Mouse (Mus musculus) layer of hippocampus, adult 11-12 months (tissue): ENCODE data around the gene Zrsr2.

Source experiments
- DNase-seq: peaks from one replicate; pipeline ENCODE4 v3.0.0; 2022; ENCODE audit warnings: low spot score

The Zrsr2 gene

DNA sequence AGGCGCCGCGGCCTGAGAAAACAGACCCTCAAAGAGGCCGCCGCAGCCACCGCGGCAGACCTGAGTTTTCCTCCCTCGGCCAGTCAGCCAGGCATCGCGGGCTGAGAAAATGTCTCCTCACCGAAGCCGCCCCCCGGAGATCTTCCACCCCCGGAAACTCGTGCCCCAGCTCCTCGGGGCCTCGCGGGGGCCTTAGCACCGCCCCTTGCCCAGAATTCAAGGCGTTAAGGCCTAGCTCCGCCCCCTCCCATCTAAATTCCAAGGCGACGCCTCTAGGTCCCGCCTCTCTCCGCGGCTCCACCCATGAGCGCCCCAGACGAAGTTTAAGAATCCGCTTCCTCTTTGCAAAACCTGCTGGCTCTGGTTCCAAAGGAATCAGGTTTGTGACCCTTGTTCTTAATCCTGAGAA is at the start of gene Zrsr2:
Gene Zrsr2 (minus strand): TSS at position 195 of the 409 bp plus-strand sequence.
- peak; percentile 79 for DNase-seq

DNA sequence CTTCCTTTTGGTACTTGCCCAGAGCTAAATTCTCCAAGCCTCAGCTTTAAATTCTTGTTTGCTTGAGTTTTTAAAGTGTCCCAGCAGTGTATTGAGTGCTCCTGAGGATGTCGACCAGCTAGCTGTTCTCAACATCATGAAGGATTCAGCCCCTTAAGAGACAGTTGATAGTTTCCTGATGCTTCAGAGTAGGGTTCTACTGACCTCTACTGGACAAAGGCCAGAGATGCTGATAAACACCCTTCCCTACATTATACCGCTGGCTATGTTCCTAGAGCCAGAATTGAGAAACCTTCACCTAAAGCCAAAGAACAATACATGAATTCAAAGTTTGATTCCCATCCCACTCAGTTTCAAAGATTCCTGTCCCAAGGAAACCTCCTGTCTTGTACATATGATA is 46.3 kb upstream of the Zrsr2 start:
- peak; percentile 24 for DNase-seq

DNA sequence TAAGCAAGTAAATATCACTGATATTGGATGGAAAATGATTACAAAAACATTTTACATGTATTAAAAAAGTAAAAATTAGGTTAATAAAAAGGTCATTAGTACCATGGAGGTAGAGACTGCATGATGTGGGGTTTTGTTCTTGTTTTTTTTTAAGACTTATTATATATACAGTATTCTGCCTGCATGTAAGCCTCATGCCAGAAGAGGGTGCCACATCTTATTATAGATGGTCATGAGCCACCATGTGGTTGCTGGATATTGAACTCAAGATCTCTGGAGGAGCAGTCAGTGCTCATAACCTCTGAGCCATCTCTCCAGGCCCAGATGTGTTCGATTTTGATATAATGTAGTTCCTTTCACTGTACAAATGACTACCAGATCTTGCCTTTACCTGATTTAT is 41.4 kb upstream of the Zrsr2 start:
- no peak for DNase-seq

DNA sequence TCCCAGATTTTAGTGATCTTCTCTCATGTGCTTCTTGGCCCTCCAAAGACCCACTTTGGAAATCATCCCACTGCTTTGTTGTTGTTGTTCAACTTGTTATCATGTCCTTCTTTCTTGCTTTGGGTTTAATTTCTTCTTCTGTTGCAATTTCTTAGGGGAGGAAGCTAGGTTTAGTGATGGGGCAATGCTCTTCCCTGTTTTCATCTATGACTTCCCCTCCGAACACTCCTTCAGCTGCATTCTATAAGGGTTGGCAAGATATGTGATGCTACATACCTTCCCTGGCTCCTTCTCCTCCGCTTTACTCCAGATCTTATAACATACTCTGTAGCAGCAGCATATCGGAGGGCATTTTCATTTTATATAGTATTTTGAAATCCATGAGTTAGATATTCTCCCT is 38.3 kb upstream of the Zrsr2 start:
- DNase-seq = no peak

DNA sequence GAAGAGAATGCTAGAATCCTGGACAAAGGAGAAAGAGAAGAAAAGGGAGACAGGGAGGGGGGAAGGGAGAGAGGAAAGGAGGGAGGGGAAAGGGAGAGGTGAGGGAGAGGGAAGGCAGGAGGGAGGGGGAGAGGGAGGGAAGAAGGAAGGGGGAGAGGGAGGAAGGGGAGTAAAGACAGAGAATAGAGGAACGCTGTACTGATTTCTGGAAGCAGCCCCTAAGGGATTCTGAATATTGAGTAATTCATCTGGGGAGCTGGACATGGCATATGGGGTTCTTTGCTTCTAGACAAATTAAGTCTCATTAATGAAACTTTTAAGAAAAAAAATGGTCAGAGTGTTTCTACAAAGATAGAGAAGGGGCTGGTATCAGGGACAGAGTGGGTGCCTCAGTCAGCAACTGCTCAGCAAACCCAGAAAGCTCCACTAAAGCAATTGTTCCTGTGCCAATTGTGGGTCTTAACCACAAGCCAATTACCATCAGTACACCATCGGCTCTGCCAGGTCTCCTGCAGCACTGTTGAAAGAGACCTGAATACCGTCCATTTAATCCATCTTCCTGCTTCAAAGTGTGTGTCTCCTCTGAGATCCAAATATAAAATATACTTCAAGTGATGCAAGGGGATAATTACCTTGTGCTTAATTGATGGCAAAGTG is 29.4 kb upstream of the Zrsr2 start:
- DNase-seq = peak; percentile 3

DNA sequence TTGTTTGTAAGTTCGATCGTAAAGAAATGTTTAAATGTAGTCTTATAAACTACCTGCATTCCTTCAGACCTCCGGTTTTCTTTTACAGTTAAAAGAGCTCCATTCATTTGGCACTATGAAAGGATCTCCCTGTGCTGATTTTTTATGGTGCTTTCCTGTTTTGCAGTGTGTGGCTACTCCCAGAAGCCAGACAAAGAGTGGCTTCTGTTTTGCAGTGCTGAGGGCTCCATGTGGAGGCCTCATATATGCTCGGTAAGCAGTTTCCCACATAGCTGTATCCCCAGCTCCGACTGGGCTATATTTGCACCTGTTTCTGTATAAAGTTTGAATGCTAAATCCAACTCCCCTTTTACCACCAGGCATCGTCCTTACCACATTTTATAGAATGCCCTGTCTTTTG is 23.7 kb upstream of the Zrsr2 start:
- no peak for DNase-seq

DNA sequence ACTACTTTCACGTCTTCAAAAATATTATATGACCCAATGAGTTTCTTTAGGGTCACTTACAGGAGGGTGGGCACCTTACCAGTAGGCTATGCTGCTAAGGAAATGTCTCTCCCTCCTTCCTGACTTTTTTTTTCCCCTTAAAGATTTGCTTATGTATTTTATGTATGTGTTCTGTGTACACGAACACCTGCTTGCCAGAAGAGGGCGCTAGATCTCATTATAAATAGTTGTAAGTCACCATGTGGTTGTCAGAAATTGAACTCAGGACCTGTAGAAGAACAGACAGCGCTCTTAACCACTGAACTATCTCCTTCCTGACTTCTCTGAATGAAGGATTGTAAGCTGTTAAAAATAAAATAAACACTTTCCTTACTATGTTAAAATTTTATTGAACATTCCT is 23.0 kb upstream of the Zrsr2 start:
- DNase-seq = no peak

DNA sequence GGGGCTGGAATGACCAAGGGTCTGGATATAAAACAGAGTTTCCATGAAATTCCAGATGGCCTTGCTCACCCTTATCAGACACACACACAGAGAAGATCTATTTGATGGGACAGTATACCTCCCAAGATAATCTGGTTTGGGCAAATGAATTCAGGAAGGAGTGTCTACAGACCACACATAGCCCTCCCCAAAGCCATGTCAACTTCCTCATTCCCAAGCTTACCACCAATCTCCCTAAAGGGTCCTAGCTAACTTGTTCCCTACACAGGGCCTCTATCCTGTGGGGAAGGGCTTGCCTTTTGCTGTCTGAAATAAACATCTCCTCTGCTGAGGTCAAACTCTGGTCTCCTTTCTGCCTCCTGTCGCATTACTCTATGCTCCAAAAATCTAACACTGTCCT is 22.6 kb upstream of the Zrsr2 start:
- no peak for DNase-seq

DNA sequence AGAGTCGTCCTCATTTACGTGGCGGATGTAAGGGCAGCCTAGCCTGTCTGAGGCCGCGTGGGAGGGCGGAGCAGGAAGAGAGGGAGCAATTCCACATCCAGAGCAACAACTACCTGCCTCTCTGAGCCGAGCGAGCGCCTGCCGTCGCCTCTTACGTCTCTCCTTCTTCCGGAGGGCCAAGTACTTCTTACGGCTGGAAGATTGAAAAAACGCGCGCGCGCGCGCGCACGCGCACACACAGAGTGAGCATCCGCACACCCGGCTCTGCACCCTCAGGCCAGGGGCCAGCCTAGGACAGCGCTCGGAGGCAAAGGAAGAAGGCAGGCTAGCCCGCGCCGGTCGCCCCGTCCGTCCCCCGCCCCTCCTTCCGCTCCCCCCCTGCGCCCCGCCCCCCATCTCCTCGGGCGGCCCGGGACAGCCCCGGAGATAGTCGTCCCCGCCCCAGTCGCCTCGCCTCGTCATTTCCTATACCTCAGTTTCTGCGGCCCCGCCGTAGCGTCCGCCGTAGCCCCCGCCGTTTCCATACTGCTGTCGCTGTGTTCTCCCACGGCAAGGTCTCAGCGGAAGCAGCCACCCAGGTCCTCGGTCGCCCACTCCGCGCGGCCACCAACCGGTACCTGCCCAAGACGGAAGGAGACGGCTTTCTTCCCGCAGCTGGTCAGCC is 526 bp downstream of the Zrsr2 start:
- peak; percentile 49 for DNase-seq

DNA sequence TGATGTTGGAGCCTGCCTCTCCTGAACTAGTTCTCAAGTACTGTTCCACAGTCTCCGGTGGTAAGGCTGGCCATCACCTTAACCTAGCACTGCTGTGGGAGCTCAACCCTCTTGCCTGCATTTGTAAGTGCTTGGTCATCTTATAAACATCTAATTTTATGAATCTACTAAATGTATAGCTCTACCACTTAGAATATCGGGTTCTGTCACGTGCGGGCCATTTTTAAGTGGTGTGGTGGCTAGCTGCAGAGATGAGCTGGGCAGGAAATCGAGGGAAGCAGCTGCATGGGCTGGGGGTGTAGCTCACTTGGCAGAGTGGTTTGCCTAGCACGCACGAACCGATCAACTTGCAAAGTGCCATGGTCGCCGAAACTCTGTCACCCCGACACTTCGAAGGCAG is 1.1 kb downstream of the Zrsr2 start:
- no peak for DNase-seq

DNA sequence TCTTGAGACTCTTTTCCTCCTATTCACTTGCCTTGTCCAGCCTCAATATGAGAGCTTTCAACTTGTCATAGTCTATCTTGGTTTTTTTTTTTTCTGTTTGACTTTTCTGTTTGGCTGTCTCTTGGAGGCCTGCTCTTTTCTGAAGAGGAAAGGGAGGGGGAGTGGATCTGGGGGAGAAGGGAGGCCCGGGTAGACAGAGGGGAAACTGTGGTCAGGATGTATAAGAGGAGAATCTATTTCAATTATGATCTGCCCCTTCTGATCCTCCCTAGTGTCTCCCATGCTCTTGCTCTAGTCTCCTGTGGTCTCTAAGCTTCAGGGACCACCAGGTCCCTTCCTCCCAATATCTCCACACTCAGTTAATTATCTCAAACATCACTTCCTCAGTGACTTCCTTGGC is 6.8 kb downstream of the Zrsr2 start:
- DNase-seq = no peak

DNA sequence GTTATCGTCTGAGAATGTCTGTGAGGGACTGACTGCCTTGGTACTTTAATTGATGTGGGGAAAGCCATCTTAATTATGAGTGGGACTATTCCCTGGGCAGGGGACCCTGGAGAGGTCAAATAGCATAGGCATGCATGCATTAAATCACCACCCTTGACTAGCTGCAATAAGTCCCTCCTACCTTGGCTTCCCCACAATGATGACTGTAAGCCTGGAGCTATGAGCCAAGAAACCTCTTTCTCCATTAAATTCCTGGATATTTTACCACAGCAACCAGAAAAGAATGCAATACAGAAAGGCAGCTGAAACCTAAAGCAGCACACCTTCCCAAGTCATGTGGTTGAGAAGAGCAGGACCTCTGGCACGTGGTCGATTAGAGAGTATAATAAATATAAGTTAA is 14.1 kb downstream of the Zrsr2 start:
- no peak for DNase-seq

DNA sequence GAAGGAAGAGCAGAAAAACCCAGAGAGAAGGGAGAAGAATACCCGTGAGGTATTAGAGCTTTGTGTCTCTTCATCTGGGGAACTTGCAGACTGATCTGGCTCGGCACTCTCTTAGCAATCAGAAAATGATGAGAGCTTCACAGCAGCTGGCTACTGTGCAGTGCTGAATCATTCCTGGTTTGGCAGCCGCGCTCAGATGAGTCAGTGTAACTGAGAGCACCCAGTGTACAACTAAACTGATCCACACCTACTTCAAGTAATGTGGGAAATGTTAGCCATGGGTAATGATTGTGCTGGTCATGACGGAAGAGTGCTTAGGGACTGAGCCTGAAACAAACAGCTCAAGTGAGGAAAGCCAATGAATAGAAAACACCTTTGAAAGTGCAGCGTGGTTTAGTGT is 19.9 kb downstream of the Zrsr2 start:
- DNase-seq = peak; percentile 51

DNA sequence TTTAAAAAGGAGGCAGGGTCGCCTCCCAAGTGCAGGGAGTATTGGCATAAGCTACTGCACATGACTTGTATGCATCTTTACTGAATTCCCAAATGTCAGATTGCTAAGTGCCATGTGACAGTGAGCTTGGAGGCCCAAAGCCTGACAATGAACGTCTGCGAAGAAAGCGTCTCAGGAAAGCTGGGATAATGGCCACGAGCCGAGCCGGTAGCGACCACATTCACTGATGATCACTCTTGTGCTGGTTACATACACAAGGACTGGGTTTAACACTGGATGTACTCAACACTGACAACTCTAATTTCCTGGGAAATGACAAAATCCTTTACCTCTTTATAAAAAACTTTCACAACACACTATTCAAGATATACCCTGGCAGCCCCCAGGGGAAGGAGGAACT is 23.7 kb downstream of the Zrsr2 start:
- DNase-seq = no peak

DNA sequence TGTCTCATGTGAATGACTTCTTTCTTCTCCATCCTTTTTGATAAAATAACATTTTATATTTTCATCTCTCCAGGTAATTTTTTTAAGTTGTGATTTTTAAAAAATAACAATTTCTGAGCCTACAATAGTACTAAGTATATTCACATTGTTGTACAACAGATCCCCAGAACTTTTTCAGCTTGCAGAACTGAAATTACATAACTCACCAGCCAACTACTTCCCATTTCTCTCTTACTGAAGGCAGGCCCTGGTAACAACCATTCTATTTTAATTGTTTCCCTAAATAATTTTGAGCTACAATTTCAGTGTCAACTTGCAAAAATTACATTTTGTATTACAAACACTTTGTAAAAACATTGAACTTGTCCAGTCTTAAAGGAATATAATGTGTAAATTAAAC is 28.9 kb downstream of the Zrsr2 start:
- no peak for DNase-seq

DNA sequence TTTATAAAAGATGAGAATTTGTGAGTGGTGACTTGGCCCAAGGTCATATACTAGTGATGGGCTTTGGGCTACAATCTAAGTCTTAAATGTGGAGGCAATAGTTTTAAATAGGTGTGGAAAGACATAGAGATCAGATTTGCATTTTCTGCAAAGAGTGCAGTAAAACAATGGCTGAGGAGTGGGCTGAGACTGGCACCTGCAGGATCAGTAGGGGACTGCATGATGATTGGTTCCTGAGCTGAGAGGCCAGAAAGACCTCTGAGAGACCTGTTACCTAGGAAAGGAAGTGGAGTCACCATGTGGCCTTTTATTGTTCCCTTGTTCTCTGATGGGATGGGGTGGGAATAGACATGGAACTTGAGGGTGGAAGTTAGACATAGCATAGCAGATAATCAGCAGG is 45.7 kb downstream of the Zrsr2 start:
- no peak for DNase-seq

DNA sequence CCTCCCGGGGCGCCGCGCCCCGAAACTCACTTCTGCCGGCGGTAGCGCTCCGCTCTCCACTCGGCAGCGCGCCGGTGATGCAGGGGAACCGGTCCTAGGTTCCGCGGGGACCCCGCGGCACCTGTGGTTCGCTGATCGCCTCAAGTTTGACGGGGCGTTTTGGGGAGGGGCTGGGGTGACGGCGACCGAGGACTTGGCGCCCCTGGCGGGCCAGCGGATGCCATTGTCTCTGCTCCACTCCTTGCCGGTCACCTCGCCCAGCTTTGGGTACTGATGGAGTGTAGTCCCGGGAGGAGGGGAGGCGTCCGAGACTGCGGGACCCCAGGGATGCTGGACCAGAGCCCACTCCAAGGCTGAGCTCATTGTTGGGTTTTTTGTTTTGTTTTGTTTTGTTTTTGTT is 49.1 kb downstream of the Zrsr2 start:
- peak; percentile 24 for DNase-seq

DNA sequence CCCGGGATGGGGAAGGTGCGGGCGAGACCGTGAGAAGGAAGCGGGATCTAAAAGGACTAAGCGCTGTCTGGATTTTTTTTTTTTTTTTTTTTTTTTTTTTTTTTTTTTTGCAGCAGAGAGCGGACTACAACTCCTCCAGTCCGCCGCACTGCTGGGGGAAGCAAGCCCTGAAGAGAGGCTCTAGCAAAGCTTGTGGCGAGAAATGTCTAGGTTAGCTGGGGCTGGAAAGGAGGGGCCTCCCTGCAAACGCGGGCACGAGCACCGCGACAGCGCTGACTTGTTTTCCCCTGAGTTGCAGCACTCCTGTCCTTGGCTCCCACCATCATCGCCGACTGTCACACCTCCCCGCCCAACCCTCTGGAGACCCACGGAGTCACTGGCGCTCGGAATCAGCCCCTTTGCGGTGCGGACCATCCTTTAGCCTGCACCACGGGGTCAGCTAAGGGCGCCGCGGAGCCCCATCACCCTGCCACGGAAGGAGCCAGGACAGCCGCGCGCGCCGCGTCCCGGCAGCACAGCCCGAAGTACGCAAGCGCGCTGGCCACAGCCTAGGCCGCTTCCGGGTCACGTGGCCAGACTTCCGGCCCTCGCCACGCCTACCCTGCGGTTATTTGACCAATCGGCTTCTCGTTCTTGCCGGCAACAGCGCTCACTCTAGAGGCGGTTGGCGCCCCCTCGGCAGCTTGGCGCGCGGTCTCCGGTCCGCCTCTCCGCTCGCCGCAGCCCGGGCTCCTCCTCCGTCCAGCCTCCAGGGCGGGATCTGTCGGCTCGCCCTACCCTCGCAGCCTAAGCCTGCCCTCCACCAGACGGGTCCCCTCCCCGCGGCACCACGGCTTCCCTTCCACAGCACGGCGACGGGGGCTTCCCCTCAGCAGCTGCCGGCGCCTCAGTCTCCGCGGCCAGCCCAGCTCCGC is 49.9 kb downstream of the Zrsr2 start, which contains the start of gene Ap1s2:
Gene Ap1s2 (plus strand): TSS at position 681 of the 914 bp plus-strand sequence.
- DNase-seq = peak; percentile 94

DNA sequence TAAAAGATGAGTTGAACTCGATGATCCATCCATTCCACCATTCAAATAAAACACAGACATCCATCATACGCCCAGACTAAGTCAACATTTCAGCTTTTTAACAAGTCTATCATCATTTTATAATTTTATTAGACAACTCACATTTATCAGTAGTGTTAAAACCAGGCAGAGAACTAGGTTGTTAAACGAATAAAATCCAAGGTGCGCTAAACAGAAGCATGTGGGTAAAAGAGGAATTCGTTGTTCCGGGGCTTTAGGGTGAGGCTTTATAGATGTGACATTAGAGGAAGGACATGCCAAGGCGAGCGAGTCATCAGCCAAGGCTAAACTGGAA is 50.5 kb downstream of the Zrsr2 start:
- no peak for DNase-seq

DNA sequence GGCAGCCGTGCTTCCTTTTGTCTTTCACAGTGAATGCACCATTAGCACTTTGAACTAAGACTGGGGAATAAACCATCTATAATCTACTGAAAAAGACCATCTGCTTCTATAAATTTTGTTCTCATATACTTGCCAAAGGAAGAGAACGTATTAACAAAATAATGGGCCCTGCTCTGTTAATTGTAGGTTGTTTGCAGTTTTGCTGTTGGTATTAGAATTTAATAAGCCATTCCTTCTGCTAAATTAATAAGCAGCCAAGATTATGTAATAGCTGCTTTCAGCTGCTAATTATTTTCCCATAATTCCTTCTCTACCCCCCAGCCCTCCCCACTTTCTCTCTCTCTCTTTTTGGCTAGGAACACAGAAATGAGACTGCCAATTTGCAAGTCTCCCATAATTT is 51.6 kb downstream of the Zrsr2 start:
- DNase-seq = no peak

DNA sequence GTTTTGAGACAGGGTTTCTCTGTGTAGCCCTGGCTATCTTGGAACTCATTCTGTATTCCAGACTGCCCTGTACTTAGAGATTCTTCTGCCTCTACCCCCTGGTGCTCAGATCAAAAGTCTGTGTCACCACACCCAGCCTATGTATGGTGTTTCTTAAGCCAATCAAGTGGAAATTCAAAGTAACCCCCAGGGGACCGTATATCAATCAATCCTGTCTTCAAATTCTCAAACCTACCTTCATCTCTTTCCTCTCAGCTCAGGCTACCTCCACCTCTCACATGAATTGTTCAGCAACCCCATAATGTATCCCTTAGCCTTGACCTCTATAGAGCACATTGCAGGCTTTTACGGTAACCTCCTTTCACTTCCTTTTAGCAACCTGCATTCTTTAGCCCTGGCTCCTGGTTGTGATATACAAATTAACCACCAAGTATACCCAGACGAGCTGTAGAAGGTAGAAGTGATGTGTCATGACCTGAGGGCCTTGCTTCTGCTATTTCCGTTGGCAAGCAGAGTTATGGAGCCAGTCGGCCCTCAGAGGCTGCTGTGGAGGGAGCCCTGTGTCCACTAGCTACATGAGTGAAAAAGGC is 58.9 kb downstream of the Zrsr2 start:
- no peak for DNase-seq

DNA sequence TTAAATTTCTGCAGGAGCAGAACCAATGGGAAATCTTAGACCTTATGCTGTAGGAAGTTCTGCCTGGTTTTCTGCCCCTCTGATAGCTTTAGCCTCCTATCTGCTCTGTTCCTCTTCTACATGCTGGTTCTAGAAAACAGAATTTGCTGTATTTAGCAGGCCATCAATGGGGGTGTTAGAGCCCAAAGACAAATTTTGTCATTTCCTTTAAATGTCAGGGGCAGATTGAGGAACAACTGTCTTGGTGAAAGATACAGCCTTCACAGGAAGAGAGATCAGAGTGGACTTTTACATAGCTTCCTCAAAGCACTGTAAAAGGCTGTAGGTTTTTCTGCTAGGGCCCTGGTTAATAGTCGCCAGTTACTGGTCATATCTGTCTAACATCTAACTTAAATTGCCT is 61.1 kb downstream of the Zrsr2 start:
- DNase-seq = no peak

DNA sequence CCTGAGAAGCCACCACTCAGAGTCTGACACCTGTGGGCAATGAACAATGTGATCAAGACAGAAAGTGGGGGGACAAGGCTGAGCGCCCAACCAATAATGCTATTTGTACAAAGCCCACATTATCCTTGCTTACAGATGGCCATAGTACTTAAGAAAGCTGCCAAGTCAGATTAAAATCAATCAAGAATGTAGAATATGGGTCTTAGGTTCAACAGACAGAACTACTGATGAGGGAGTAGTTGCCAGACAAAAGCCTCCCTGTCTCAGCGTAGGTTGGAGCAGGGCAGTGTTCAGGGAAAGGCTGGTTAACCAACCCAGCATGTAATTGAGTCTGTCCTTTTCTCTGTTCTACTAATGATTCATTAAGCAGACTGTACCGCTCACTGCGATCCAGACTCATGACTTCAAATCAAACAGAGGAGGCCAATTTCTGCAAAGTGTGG is 72.9 kb downstream of the Zrsr2 start:
- no peak for DNase-seq
